Mouse (Mus musculus) gastrocnemius, postnatal 10 days (tissue): ENCODE data around the gene Fmnl3. TPM values are rescaled to one million over a fixed set of nuclear protein-coding genes. Genes with fewer than 3 reads are reported as not detected.
"Not testable (repeated sequence)": the region's sequence is repeated elsewhere in the genome, so short reads cannot be mapped to it uniquely, and the experiment has no call there.

Source experiments
- DNase-seq: peaks from one replicate; pipeline ENCODE4 v3.0.0; 2021; ENCODE audit warnings: mixed read lengths
- total RNA-seq, 2 experiments: library from RNA; stranded (reverse); gene quantifications; 2 replicates each; pipeline ENCODE4 v1.2.3; 2021

The Fmnl3 gene
- total RNA-seq, 2 experiments from 2014 or later: 17.6 to 26.2 TPM

GRCm38 (mm10) chr15:99390472-99391401, 20.5 kb upstream of the Fmnl3 start:
- no peak for DNase-seq

- no peak for DNase-seq
These were observed 17.7 kb upstream of the Fmnl3 start for GRCm38 (mm10) chr15:99387976-99388375.

- no peak for DNase-seq
These were observed 16.5 kb upstream of the Fmnl3 start for GRCm38 (mm10) chr15:99386796-99387195.

GRCm38 (mm10) chr15:99386110-99386509, 15.8 kb upstream of the Fmnl3 start:
- not testable (repeated sequence) for DNase-seq

GRCm38 (mm10) chr15:99384071-99384470, 13.8 kb upstream of the Fmnl3 start:
- no peak for DNase-seq

- DNase-seq: no peak
These were observed 12.6 kb upstream of the Fmnl3 start for GRCm38 (mm10) chr15:99382893-99383292.

GRCm38 (mm10) chr15:99376240-99376639, 6.0 kb upstream of the Fmnl3 start:
- DNase-seq: no peak

- DNase-seq: no peak
These were observed 5.3 kb upstream of the Fmnl3 start for GRCm38 (mm10) chr15:99375581-99375980.

- DNase-seq: no peak
These were observed 4.8 kb upstream of the Fmnl3 start for GRCm38 (mm10) chr15:99375036-99375435.

GRCm38 (mm10) chr15:99372761-99373160, 2.5 kb upstream of the Fmnl3 start:
- no peak for DNase-seq

GRCm38 (mm10) chr15:99371526-99372340, 1.5 kb upstream of the Fmnl3 start:
- no peak for DNase-seq

GRCm38 (mm10) chr15:99369391-99370171, 701 bp downstream of the Fmnl3 start:
- DNase-seq: no peak

GRCm38 (mm10) chr15:99368583-99369266, 1.6 kb downstream of the Fmnl3 start:
- no peak for DNase-seq

- DNase-seq: no peak
These were observed 5.4 kb downstream of the Fmnl3 start for GRCm38 (mm10) chr15:99364921-99365320.

- no peak for DNase-seq
These were observed 6.2 kb downstream of the Fmnl3 start for GRCm38 (mm10) chr15:99364022-99364530.

GRCm38 (mm10) chr15:99358952-99359351, 11.3 kb downstream of the Fmnl3 start:
- DNase-seq: no peak

GRCm38 (mm10) chr15:99356462-99356861, 13.8 kb downstream of the Fmnl3 start:
- DNase-seq: no peak

GRCm38 (mm10) chr15:99355660-99356059, 14.6 kb downstream of the Fmnl3 start:
- no peak for DNase-seq

GRCm38 (mm10) chr15:99352306-99352705, 18.0 kb downstream of the Fmnl3 start:
- DNase-seq: no peak

- DNase-seq: no peak
These were observed 18.7 kb downstream of the Fmnl3 start for GRCm38 (mm10) chr15:99351610-99352009.

GRCm38 (mm10) chr15:99344961-99345360, 25.3 kb downstream of the Fmnl3 start:
- no peak for DNase-seq
